Mouse (Mus musculus) kidney, adult 2 months (tissue): Measurements from ENCODE around the gene Rbm5.

Experiments
- CTCF ChIP-seq: fragments of 200-500 bp; conservative IDR thresholded peaks from 2 replicates; pipeline ENCODE4 v1.5.1; 2011; ENCODE audit warnings: low read depth, mild to moderate bottlenecking, control low read depth, low read length, moderate library complexity, mixed read lengths; ENCODE audit not compliant: insufficient read depth, insufficient read length
- POLR2A ChIP-seq: fragments of 200-500 bp; IDR thresholded peaks from one replicate; pipeline ENCODE4 v1.6.1; 2011; ENCODE audit warnings: low read depth, low read length, control low read depth

GRCm38 (mm10) chr9:107744061-107744460 lies 26.7 kb downstream of the Rbm5 start:
- no peak for TF ChIP-seq CTCF
- no peak for TF ChIP-seq POLR2A
